Mouse (Mus musculus) lung, embryonic 14.5 days (tissue): ENCODE measurements around the gene Sclt1. TPM values are rescaled to one million over a fixed set of nuclear protein-coding genes. Genes with fewer than 3 reads are reported as not detected.
A peak's percentile ranks its signal among the peaks of the same experiment; 100 is the strongest.

ENCODE experiments used
- ATAC-seq: fragments of 200-750 bp; cut with Nextera tagmentation; 2 replicates; pipeline ENCODE4 v1.8.0; 2017; ENCODE audit warnings: mild to moderate bottlenecking, moderate TSS enrichment, moderate library complexity; ENCODE audit not compliant: insufficient read depth
- DNase-seq: peaks from one replicate; pipeline ENCODE4 v3.0.0-alpha.2; 2015
- H3K27ac ChIP-seq: fragments of 300-500 bp; sonication (generic); 2 replicates; pipeline ENCODE4 v1.5.1; 2014; ENCODE audit warnings: low read depth, mild to moderate bottlenecking, moderate library complexity
- H3K27me3 ChIP-seq: fragments of 300-500 bp; sonication (generic); 2 replicates; pipeline ENCODE4 v1.6.1; 2014; ENCODE audit warnings: low read length, control low read depth; ENCODE audit not compliant: insufficient read depth
- H3K36me3 ChIP-seq: fragments of 300-500 bp; sonication (generic); 2 replicates; pipeline ENCODE4 v1.6.1; 2014; ENCODE audit warnings: control low read depth; ENCODE audit not compliant: insufficient read depth
- H3K4me1 ChIP-seq: fragments of 300-500 bp; sonication (generic); 2 replicates; pipeline ENCODE4 v1.6.1; 2014; ENCODE audit warnings: antibody characterized with exemption, control low read depth; ENCODE audit not compliant: insufficient read depth
- H3K4me2 ChIP-seq: fragments of 300-500 bp; sonication (generic); 2 replicates; pipeline ENCODE4 v1.6.1; 2014; ENCODE audit warnings: mild to moderate bottlenecking
- H3K4me3 ChIP-seq: fragments of 300-500 bp; sonication (generic); 2 replicates; pipeline ENCODE4 v1.5.1; 2014; ENCODE audit warnings: low read depth, low read length
- H3K9ac ChIP-seq: fragments of 300-500 bp; sonication (generic); 2 replicates; pipeline ENCODE4 v1.6.1; 2014
- H3K9me3 ChIP-seq: fragments of 300-500 bp; sonication (generic); 2 replicates; pipeline ENCODE4 v1.6.1; 2016; ENCODE audit warnings: low read depth, low read length, control low read depth
- CTCF ChIP-seq: IDR thresholded peaks from 2 replicates; pipeline ENCODE4 v1.5.1; 2016; ENCODE audit warnings: antibody characterized with exemption, low read depth
- WGBS: fragments of 180-500 bp; shearing (Covaris S2); extraction: QIAGEN DNeasy Blood & Tissue Kit; methylation state at CpG from one replicate; pipeline ENCODE4 v1.1.7; 2014; 5-methylcytosine and 5-hydroxymethylcytosine counted together
- polyA plus RNA-seq: library from polyadenylated mRNA; unstranded; fragments of >200 nt; fragmentation: Nextera tagmentation; extraction: Ambion mirVana; gene quantifications from 2 replicates; pipeline ENCODE4 v1.2.1, GENCODE M21; 2014

Gene Sclt1
- polyA plus RNA-seq, 1 experiment from 2014 or later: 22.5 TPM

GRCm38 (mm10) chr3:41599806-41600589 lies 142.3 kb downstream of the Sclt1 start:
- no peak overlapping the region for H3K4me3 ChIP-seq
- peak; percentile 62 for TF ChIP-seq CTCF
- no peak overlapping the region for H3K4me2 ChIP-seq
- H3K4me1 ChIP-seq: no peaks in the 10 kb centered on the region
- H3K27me3 ChIP-seq: no peaks in the 10 kb centered on the region
- DNase-seq: peak; percentile 60
- H3K9me3 ChIP-seq: no peaks in the 10 kb centered on the region
- peaks cover 17% of the 10 kb centered on the region; the same call in 1 of the 2 replicates for H3K36me3 ChIP-seq
- no peak overlapping the region for H3K9ac ChIP-seq
- H3K27ac ChIP-seq: no peak overlapping the region
- WGBS: 87% methylated on average over 14 of the region's 14 CpGs
- ATAC-seq: peak; percentile 22; the same call in 1 of the 2 replicates

GRCm38 (mm10) chr3:41599226-41599625 lies 143.1 kb downstream of the Sclt1 start:
- no peak overlapping the region for H3K9ac ChIP-seq
- TF ChIP-seq CTCF: no peak
- peaks cover 12% of the 10 kb centered on the region; the same call in 1 of the 2 replicates for H3K36me3 ChIP-seq
- WGBS: 90% methylated on average over 10 of the region's 10 CpGs
- H3K27me3 ChIP-seq: no peaks in the 10 kb centered on the region
- ATAC-seq: no peak
- no peak overlapping the region for H3K4me3 ChIP-seq
- H3K4me2 ChIP-seq: no peak overlapping the region
- H3K27ac ChIP-seq: no peak overlapping the region
- no peaks in the 10 kb centered on the region for H3K4me1 ChIP-seq
- no peak for DNase-seq
- H3K9me3 ChIP-seq: no peaks in the 10 kb centered on the region

GRCm38 (mm10) chr3:41598412-41598811 lies 143.9 kb downstream of the Sclt1 start:
- Histone ChIP-seq H3K9me3 (no peaks in the 10 kb centered on the region), H3K4me2 (no peak overlapping the region), H3K36me3 (peaks cover 13% of the 10 kb centered on the region; the same call in 1 of the 2 replicates), H3K4me3 (no peak overlapping the region), H3K27ac (no peak overlapping the region), H3K4me1 (no peaks in the 10 kb centered on the region), H3K9ac (no peak overlapping the region), H3K27me3 (no peaks in the 10 kb centered on the region)
- ATAC-seq (no peak), DNase-seq (no peak)
- TF ChIP-seq CTCF: no peak
- 59% methylated on average over 9 of the region's 9 CpGs for WGBS

- no peak for DNase-seq
- Histone ChIP-seq H3K36me3 (peaks cover 16% of the 10 kb centered on the region; the same call in 1 of the 2 replicates), H3K4me1 (no peaks in the 10 kb centered on the region), H3K27ac (no peak overlapping the region), H3K9me3 (no peaks in the 10 kb centered on the region), H3K27me3 (no peaks in the 10 kb centered on the region), H3K4me2 (no peak overlapping the region), H3K4me3 (no peak overlapping the region), H3K9ac (no peak overlapping the region)
- no peak for TF ChIP-seq CTCF
- 80% methylated on average over 8 of the region's 8 CpGs for WGBS
- ATAC-seq: no peak
These were observed 145.3 kb downstream of the Sclt1 start for GRCm38 (mm10) chr3:41597036-41597435.

- no peak for ATAC-seq
- TF ChIP-seq CTCF: no peak
- Histone ChIP-seq H3K27ac (no peak overlapping the region), H3K4me3 (no peak overlapping the region), H3K4me1 (no peaks in the 10 kb centered on the region), H3K4me2 (no peak overlapping the region), H3K9ac (no peak overlapping the region), H3K36me3 (peaks cover 12% of the 10 kb centered on the region; the same call in 1 of the 2 replicates), H3K27me3 (no peaks in the 10 kb centered on the region), H3K9me3 (no peaks in the 10 kb centered on the region)
- 87% methylated on average over 4 of the region's 4 CpGs for WGBS
- no peak for DNase-seq
These were observed 147.3 kb downstream of the Sclt1 start for GRCm38 (mm10) chr3:41595010-41595409.

GRCm38 (mm10) chr3:41594097-41594879 lies 148.0 kb downstream of the Sclt1 start:
- no peak for TF ChIP-seq CTCF
- Histone ChIP-seq H3K4me2 (no peak overlapping the region), H3K4me3 (no peak overlapping the region), H3K9ac (no peak overlapping the region), H3K27me3 (no peaks in the 10 kb centered on the region), H3K4me1 (no peaks in the 10 kb centered on the region), H3K9me3 (no peaks in the 10 kb centered on the region), H3K36me3 (peaks cover 12% of the 10 kb centered on the region; the same call in 1 of the 2 replicates), H3K27ac (no peak overlapping the region)
- no peak for ATAC-seq
- no peak for DNase-seq
- WGBS: 76% methylated on average over 9 of the region's 9 CpGs

GRCm38 (mm10) chr3:41592805-41593204 lies 149.5 kb downstream of the Sclt1 start:
- Histone ChIP-seq H3K36me3 (peaks cover 12% of the 10 kb centered on the region; the same call in 1 of the 2 replicates), H3K4me1 (no peaks in the 10 kb centered on the region)
- WGBS: 80% methylated on average over 7 of the region's 7 CpGs

More at GRCm38 (mm10) chr3:41592805-41593204, 149.5 kb downstream of the Sclt1 start:
- TF ChIP-seq CTCF: no peak
- ATAC-seq (no peak), DNase-seq (no peak)
- Histone ChIP-seq H3K9me3 (no peaks in the 10 kb centered on the region), H3K9ac (no peak overlapping the region), H3K4me2 (no peak overlapping the region), H3K27me3 (no peaks in the 10 kb centered on the region), H3K4me3 (no peak overlapping the region), H3K27ac (no peak overlapping the region)
